Mouse (Mus musculus) myocyte (in vitro differentiated cells): ENCODE results near the gene Tubgcp2. TPM values are rescaled to one million over a fixed set of nuclear protein-coding genes. Genes with fewer than 3 reads are reported as not detected.
A peak's percentile ranks its signal among the peaks of the same experiment; 100 is the strongest.

Experiments used
- H3K27me3 ChIP-seq: one replicate; pipeline ENCODE4 v1.6.1; 2011; ENCODE audit not compliant: control insufficient read depth, insufficient read depth, insufficient read length
- H3K36me3 ChIP-seq: one replicate; pipeline ENCODE4 v1.6.1; 2011; ENCODE audit not compliant: control insufficient read depth, insufficient read depth
- H3K4me2 ChIP-seq: one replicate; pipeline ENCODE4 v1.6.1; 2011; ENCODE audit warnings: low read depth, control low read depth
- H3K4me3 ChIP-seq: one replicate; pipeline ENCODE4 v1.5.1; 2011; ENCODE audit warnings: mild to moderate bottlenecking, control low read depth, moderate library complexity
- H3K79me2 ChIP-seq: one replicate; pipeline ENCODE4 v1.6.1; 2011; ENCODE audit not compliant: control insufficient read depth, insufficient read depth
- H3ac ChIP-seq: one replicate; pipeline ENCODE4 v1.6.1; 2011; ENCODE audit not compliant: control insufficient read depth, insufficient read length
- CEBPB ChIP-seq: IDR thresholded peaks from 2 replicates; pipeline ENCODE4 v1.6.1; 2011; ENCODE audit warnings: mild to moderate bottlenecking, moderate library complexity; ENCODE audit not compliant: poor library complexity, insufficient read depth, severe bottlenecking
- E2F4 ChIP-seq: IDR thresholded peaks from one replicate; pipeline ENCODE4 v1.6.1; 2011; ENCODE audit warnings: mild to moderate bottlenecking, control low read depth, moderate library complexity; ENCODE audit not compliant: insufficient read depth
- MAX ChIP-seq: IDR thresholded peaks from one replicate; pipeline ENCODE4 v1.6.1; 2011; ENCODE audit warnings: low read depth, mild to moderate bottlenecking, control low read depth
- MYOD1 ChIP-seq, 3 experiments: IDR thresholded peaks; one replicate each; pipeline ENCODE4 v1.6.1; 2011; ENCODE audit warnings: control low read depth in 2 of 3, low read depth in 2 of 3, mild to moderate bottlenecking in 2 of 3, moderate library complexity in 1 of 3; ENCODE audit not compliant: insufficient read length in 2 of 3, control insufficient read depth in 1 of 3
- MYOG ChIP-seq, 3 experiments: IDR thresholded peaks; one replicate each; pipeline ENCODE4 v1.6.1; 2011; ENCODE audit warnings: control low read depth in 2 of 3, low read depth in 2 of 3, mild to moderate bottlenecking in 2 of 3; ENCODE audit not compliant: insufficient read length in 2 of 3, control insufficient read depth in 1 of 3, insufficient read depth in 1 of 3
- POLR2A ChIP-seq: IDR thresholded peaks from one replicate; pipeline ENCODE4 v1.6.1; 2011; ENCODE audit warnings: low read depth, mild to moderate bottlenecking, control low read depth, moderate library complexity; ENCODE audit not compliant: insufficient read length
- POLR2AphosphoS2 ChIP-seq: IDR thresholded peaks from one replicate; pipeline ENCODE4 v1.6.1; 2011; ENCODE audit warnings: low read depth, control low read depth; ENCODE audit not compliant: insufficient read length
- REST ChIP-seq: IDR thresholded peaks from one replicate; pipeline ENCODE4 v1.6.1; 2011; ENCODE audit warnings: mild to moderate bottlenecking, control low read depth, moderate library complexity; ENCODE audit not compliant: insufficient read depth, insufficient read length
- SRF ChIP-seq: IDR thresholded peaks from one replicate; pipeline ENCODE4 v1.6.1; 2011; ENCODE audit warnings: low read depth; ENCODE audit not compliant: control insufficient read depth, insufficient read length
- TCF12 ChIP-seq: IDR thresholded peaks from one replicate; pipeline ENCODE4 v1.6.1; 2011; ENCODE audit warnings: mild to moderate bottlenecking, control low read depth; ENCODE audit not compliant: poor library complexity, insufficient read depth, severe bottlenecking
- TCF3 ChIP-seq: IDR thresholded peaks from one replicate; pipeline ENCODE4 v1.6.1; 2011; ENCODE audit warnings: low read depth, control low read depth; ENCODE audit not compliant: insufficient read length
- USF1 ChIP-seq: IDR thresholded peaks from one replicate; pipeline ENCODE4 v1.6.1; 2011; ENCODE audit warnings: low read depth, mild to moderate bottlenecking, control low read depth, moderate library complexity
- polyA plus RNA-seq: library from polyadenylated mRNA; unstranded; fragments of >200 nt; fragmentation: generic; extraction: Trizol; gene quantifications from one replicate; pipeline ENCODE4 v1.2.1, GENCODE M21; 2012; ENCODE audit warnings: missing spikeins

The Tubgcp2 gene
- polyA plus RNA-seq, 1 experiment = 22.1 TPM

DNA sequence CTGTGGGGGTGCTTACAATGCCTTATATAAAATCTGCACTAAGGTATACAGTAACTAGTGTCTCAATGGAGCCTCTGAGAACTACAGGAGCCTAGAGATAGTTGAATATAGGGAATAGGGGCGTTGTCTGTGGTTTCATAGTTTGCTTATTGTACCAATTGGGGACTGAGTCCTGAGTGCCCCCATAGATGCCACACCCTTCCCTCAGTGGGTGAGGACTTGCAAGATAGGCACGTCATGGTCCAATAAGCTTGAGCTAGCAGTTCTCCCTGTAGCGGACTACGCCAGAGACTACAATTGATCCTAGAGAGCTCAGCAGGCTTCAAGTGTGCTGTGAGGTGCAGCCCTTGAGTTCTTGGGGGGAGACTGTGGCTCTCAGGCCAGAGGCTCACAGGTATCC lies 81.0 kb downstream of the Tubgcp2 start:
- no peaks in the 10 kb centered on the region for H3K27me3 ChIP-seq
- no peaks in the 10 kb centered on the region for H3K79me2 ChIP-seq

GRCm38 (mm10) chr7:139951991-139952633 lies 84.4 kb downstream of the Tubgcp2 start:
- no peak overlapping the region for H3K4me2 ChIP-seq

More for the DNA sequence above, 81.0 kb downstream of the Tubgcp2 start:
- Histone ChIP-seq H3ac (no peak overlapping the region), H3K4me2 (no peak overlapping the region), H3K36me3 (no peaks in the 10 kb centered on the region), H3K4me3 (no peak overlapping the region)
- TF ChIP-seq MYOD1 (IDR thresholded peaks at IDR 0.05; ENCODE audit: control insufficient read depth in 1 of 3, insufficient read length in 2 of 3, low read depth in 2 of 3) (no peak), SRF (no peak), POLR2AphosphoS2 (no peak), POLR2A (no peak)

GRCm38 (mm10) chr7:139951079-139951478 lies 85.4 kb downstream of the Tubgcp2 start:
- Histone ChIP-seq H3K4me2 (peak overlapping the region; percentile 79), H3ac (no peak overlapping the region), H3K79me2 (no peaks in the 10 kb centered on the region), H3K27me3 (no peaks in the 10 kb centered on the region), H3K4me3 (peak overlapping the region; percentile 70), H3K36me3 (no peaks in the 10 kb centered on the region)
- no peak for TF ChIP-seq USF1
- no peak for TF ChIP-seq SRF
- TF ChIP-seq E2F4 = no peak
- no peak for TF ChIP-seq POLR2AphosphoS2
- TF ChIP-seq MAX = no peak
- no peak for TF ChIP-seq MYOD1 (IDR thresholded peaks at IDR 0.05; ENCODE audit: control insufficient read depth in 1 of 3, insufficient read length in 2 of 3, low read depth in 2 of 3)
- no peak for TF ChIP-seq TCF3

More at GRCm38 (mm10) chr7:139951991-139952633, 84.4 kb downstream of the Tubgcp2 start:
- H3K36me3 ChIP-seq = no peaks in the 10 kb centered on the region
- H3ac ChIP-seq = no peak overlapping the region
- TF ChIP-seq REST (no peak), CEBPB (no peak), POLR2A (no peak), USF1 (no peak), MYOD1 (IDR thresholded peaks at IDR 0.05; ENCODE audit: control insufficient read depth in 1 of 3, insufficient read length in 2 of 3, low read depth in 2 of 3) (no peak), MAX (no peak), E2F4 (no peak), POLR2AphosphoS2 (no peak), TCF12 (no peak)
- no peaks in the 10 kb centered on the region for H3K79me2 ChIP-seq
- H3K4me3 ChIP-seq = peak overlapping the region; percentile 70
- no peaks in the 10 kb centered on the region for H3K27me3 ChIP-seq

DNA sequence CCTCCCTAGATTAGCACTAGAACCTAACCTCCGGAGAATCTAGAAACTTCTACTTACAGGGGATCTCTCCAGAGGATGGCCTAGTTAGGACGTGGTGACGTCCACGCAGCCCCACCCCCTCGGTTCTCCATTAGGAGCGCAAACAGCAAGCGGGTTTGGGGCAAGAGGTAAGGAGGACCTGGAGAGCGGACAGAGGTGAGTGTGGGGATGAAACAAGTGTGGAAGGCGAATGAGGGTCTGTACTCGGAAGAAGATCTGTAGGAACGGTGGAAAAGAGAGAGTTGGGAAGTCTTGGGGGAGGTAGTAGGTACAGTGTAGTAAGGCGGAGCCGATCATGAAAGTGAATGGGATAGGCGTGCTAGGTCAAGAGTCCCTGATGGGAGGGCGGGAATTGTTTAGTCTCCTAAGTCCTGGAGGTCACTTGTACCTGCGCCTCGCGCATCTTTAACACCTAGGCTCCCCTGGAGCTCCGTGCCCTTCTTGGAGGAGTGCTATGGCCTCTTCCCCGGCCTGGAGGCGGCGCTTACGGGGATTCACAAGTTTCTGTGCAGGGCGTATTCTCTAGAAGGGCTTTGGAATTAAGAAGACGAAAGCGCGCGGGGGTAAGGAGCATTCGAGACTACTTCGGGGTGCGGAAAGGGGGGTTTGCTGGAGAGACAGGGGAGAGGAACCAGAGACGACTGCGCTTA lies 86.0 kb downstream of the Tubgcp2 start:
- Histone ChIP-seq H3K27me3 (no peaks in the 10 kb centered on the region), H3K4me3 (peak overlapping the region; percentile 70), H3K4me2 (peak overlapping the region; percentile 79), H3ac (no peak overlapping the region), H3K36me3 (no peaks in the 10 kb centered on the region), H3K79me2 (no peaks in the 10 kb centered on the region)
- no peak for TF ChIP-seq TCF3
- TF ChIP-seq REST = no peak
- TF ChIP-seq POLR2A = no peak
- no peak for TF ChIP-seq E2F4
- no peak for TF ChIP-seq MAX
- no peak for TF ChIP-seq CEBPB

DNA sequence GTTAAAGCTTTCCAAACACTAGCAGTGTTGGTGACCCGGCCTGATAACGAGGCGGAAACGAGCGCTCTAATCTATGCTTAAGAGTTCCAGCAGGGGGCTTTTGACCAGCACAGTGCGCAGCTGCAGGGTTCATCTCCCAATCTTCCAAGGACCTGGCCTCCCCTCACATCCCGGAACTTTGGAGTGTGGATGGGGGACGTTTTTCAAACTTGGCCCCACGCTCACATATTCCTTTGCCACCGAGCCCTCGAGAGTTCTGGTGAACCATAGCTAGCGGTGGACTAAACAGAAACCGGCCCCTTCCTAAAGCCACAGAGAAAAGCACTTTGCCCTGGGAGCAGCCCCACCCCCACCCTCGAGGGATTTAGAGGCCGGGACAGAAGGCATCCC lies 86.6 kb downstream of the Tubgcp2 start:
- H3ac ChIP-seq = no peak overlapping the region
- no peaks in the 10 kb centered on the region for H3K27me3 ChIP-seq
- TF ChIP-seq MYOD1 (IDR thresholded peaks at IDR 0.05; ENCODE audit: control insufficient read depth in 1 of 3, insufficient read length in 2 of 3, low read depth in 2 of 3) (no peak), POLR2AphosphoS2 (no peak), REST (no peak), POLR2A (no peak), MAX (no peak), TCF12 (no peak), USF1 (no peak), TCF3 (no peak), MYOG (IDR thresholded peaks at IDR 0.05; ENCODE audit: control insufficient read depth in 1 of 3, insufficient read depth in 1 of 3, insufficient read length in 2 of 3, low read depth in 2 of 3) (no peak), CEBPB (no peak), E2F4 (no peak), SRF (no peak)

More for the DNA sequence above, 86.6 kb downstream of the Tubgcp2 start:
- Histone ChIP-seq H3K79me2 (no peaks in the 10 kb centered on the region), H3K4me3 (peak overlapping the region; percentile 70), H3K4me2 (peak overlapping the region; percentile 79), H3K36me3 (no peaks in the 10 kb centered on the region)
